Mouse (Mus musculus): ENCODE results near the gene Jmjd1c.

Jmjd1c gene

DNA sequence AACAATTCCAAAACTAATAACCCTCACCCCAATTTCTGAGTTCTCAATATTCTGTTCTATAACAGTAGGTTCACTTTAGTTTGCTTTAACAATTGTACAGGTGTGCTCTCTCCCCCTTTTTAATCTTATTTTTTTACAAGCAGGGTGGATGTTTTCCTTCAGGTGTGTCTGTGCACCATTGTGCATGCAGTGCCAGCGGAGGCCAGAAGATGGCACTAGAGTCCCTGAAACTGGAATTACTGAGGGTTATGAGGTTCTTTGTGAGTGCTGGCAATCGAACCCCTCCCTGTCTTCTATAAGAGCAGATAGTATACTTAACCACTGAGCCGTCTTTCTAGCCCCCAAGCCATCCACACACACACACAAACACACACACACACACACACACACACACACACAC is 96.4 kb downstream of the Jmjd1c start:
- no peak for DNase-seq (ENCODE audit: low spot score)

GRCm38 (mm10) chr10:67193003-67193652 is 97.2 kb downstream of the Jmjd1c start:
- DNase-seq (ENCODE audit: low spot score), result no peak

DNA sequence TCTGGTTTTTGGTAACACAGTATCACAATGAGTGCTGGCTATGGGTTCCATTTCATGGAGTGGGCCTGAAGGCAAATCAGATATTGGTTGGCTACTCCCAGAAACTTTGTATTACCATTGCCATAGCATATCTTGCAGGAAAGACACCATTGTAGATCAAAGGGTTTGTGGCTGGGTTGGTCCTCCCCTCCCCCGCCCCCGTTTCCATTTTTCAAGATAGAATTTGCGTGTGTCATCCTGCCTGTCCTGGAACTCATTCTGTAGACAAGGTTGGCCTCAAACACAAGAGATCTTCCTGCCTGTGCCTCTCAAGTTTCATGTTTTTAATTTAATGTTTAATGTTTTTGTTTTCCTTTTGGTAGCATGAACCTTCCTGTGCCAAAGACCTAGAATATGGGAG is 98.1 kb downstream of the Jmjd1c start:
- no peak for DNase-seq (ENCODE audit: low spot score)

GRCm38 (mm10) chr10:67195671-67196070 is 99.7 kb downstream of the Jmjd1c start:
- DNase-seq (ENCODE audit: low spot score), result no peak

DNA sequence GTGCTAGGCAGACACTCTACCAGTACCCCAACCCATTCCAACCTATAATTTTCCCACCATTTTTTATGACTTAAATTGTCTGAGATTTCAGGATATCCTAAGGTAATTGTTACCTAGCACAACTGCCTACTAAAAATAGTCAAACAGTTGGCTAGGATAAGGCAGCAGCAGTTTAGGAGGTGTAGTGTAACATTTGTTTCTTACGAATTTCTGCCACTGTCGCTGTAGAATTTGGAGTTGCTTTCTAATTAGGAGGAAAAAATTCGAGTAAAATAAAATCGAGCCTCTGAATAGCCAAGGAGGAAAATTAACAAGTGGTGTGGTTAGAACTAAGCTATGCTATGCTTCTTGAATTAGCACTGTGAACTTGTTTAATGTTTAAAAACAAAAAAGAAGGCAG is 101.3 kb downstream of the Jmjd1c start:
- no peak for DNase-seq (ENCODE audit: low spot score)

- no peak for DNase-seq (ENCODE audit: low spot score)
Measured at GRCm38 (mm10) chr10:67197829-67198228, 101.9 kb downstream of the Jmjd1c start.

- no peak for DNase-seq (ENCODE audit: low spot score)
Measured at GRCm38 (mm10) chr10:67201769-67202168, 105.8 kb downstream of the Jmjd1c start.

DNA sequence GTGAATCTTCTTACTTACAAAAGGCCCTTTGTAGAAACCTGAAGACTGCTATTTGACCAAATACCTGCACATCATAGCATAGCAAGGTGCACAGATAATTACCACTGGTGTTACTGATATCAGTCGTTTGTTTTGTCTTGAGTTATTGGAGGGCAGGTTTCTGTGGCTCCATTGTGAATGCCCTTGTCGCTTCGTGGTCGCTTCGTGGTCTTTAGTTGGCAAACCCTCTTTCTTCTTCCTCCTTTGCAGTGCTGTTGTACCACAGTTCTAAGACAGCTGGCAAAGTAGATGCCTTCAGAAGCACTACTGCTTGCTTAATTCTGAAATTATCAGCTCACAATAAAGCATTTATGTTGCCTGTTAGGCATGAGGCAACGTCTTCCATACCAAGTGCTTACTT is 106.5 kb downstream of the Jmjd1c start:
- no peak for DNase-seq (ENCODE audit: low spot score)

- DNase-seq (ENCODE audit: low spot score), result no peak
Measured at GRCm38 (mm10) chr10:67204652-67205407, 108.9 kb downstream of the Jmjd1c start.

DNA sequence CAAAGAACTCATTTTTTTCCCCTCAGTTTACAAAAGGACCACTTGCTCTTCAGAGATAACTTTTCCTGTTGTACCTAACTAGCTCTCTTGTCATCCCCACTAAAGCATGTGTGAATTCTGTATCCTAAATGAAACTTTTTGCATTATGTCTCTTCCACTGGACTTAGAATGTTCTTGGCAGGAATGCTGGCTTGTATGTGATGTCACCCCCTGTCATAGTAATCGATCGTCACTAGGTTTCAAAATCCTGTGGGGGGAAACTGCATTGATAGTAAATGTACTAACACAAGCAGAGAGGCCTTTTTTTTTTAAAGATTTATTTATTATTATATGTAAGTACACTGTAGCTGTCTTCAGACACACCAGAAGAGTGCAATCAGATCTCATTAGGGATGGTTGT is 112.0 kb downstream of the Jmjd1c start:
- DNase-seq (ENCODE audit: low spot score), result no peak

GRCm38 (mm10) chr10:67209916-67210675 is 114.2 kb downstream of the Jmjd1c start:
- DNase-seq (ENCODE audit: low spot score), result no peak

DNA sequence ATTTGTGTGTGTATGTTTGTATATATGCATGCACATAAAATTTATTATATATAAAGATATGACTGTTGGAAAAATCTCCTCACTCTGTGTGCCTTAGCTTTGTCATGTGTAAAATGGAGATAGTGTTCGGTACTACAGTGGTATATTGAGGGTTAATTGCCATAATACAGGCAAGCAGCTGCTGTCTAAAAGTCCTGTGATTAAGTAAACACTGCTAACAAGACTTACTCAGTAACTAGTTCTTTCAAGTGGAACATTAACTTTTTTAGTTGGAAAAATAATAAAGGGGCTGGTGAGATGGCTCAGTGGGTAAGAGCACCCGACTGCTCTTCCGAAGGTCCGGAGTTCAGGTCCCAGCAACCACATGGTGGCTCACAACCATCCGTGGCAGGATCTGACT is 116.1 kb downstream of the Jmjd1c start:
- DNase-seq (ENCODE audit: low spot score), result no peak

DNA sequence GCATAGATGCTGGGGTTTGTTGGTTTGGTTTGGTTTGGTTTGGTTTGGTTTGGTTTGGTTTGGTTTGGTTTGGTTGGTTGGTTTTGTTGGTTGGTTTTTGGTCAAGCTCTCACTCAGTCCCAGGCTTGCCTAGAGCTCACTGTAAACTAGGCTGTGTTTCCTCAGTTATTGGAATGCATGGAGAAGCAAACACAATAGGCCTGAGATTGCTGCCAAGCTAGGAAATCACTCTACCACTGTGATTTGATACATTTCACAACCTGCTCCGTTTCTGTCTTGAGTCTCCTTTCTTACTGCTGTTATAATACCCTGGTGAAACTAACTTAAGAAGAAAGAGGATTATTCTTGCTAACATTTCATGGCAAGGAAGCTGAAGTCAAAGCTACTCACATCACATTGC is 117.8 kb downstream of the Jmjd1c start:
- no peak for DNase-seq (ENCODE audit: low spot score)

DNA sequence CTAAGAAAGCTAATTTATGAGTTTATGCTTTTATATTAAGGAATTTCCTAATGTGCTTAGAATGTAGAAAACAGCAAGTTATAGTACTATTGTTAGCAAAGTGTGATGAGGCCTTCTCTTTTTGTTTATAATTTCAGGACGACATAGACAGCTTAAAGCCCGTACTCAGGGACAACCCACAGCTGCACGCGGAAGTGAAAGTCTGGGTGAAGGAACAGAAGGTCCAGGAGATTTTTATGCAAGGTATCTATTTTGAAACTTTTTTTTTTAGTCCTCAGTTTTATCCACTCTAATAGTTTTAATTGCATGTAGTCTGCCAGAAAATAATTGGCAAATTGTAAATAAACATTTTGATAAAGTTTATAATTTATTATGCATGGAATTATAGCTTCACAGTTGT is 119.2 kb downstream of the Jmjd1c start:
- DNase-seq (ENCODE audit: low spot score), result no peak

DNA sequence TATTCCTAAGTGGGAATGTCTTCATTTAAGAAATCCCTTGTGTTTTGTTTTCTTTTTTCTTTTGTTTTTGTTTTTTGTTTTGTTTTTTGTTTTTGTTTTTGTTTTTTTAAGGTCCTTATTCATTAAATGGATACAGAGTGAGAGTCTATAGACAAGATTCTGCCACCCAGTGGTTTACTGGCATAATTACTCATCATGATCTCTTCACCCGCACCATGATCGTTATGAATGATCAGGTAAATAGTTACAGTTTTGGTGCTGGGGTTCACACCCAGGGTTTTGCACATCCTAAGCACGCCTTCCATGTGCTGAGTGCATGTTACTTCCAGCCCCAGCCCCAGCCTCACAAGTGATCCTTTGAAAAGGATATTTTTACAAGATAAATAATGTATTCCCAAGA is 120.9 kb downstream of the Jmjd1c start:
- no peak for DNase-seq (ENCODE audit: low spot score)

DNA sequence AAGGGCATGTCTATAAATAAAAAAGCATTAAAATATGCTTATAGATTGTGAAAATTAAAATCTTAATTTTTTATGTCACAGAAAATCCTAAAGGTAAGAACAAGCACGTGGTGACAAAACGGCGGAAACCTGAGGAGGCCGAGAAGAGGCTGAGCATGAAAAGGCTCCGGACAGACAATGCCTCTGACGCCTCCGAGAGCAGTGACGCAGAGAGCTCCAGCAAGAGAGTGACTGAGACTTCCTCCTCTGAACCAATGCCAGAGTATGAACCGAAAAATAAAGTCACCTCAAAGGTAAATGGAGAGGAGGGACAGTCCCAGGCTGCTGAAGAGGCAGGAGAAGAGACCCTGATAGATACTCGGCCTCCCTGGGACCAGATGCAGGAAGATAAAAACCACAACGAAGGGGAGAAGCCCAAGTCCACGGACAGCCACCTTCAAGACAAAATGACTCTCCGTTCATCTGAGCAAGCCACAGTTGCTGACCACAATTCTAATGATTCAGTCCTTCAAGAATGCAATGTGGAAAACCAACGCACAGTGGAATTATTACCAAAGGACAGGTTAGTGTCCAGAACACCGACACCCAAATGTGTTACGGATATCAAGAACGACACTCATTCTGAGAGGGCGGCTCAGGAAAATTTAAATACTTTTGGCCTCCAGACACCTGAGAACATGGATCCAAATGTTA is 123.1 kb downstream of the Jmjd1c start:
- no peak for DNase-seq (ENCODE audit: low spot score)

- DNase-seq (ENCODE audit: low spot score), result no peak
Measured at GRCm38 (mm10) chr10:67220251-67220650, 124.3 kb downstream of the Jmjd1c start.

DNA sequence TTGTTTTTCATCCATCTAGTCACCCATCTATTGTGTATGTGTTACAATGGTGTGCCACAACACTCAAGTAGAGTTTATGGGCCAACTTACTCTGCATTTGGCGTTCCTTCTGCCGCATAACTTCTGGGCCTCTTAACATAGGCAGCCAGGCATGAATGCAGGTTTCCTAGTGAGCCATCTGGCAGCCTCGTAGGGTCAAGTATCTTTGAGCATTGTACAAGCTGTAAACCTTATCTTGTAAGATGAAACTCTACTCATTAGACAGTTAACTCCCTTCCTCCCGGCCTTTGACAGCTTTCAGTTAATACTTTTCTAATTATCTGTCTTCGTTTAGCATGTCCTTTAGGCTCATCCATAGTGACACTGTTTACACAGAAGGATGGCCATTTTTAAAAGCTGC is 125.4 kb downstream of the Jmjd1c start:
- no peak for DNase-seq (ENCODE audit: low spot score)

- no peak for DNase-seq (ENCODE audit: low spot score)
Measured at GRCm38 (mm10) chr10:67223942-67224341, 128.0 kb downstream of the Jmjd1c start.

DNA sequence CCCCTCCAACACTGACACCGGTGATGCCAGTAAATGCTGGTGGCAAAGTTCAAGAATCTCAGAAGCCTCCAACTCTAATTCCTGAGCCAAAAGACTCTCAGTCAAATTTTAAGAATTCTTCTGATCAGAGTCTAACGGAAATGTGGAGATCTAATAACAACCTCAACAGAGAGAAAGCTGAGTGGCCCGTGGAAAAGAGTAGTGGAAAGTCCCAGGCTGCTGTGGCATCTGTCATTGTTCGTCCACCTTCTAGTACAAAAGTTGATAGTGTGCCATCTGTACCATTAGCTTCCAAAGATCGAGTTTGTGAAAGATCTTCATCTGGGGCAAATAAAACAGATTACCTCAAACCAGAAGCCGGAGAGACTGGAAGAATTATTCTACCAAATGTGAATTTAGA is 129.6 kb downstream of the Jmjd1c start:
- DNase-seq (ENCODE audit: low spot score), result no peak

DNA sequence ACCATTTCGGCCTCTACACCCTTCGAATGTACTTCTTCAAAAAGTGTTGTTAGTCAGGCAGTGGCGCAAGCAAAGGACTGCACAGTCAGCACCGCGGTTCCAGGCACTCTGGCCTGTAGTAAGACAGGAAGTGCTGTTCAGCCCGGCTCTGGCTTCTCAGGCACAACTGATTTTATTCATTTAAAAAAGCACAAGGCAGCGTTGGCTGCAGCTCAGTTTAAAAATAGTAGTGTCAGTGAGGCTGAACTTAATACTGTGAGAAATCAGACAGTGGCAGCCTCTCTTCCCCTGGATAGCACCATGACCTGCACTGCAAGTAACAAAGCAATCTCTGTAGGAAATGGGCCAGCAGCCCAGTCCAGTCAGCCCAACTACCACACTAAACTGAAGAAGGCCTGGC is 130.2 kb downstream of the Jmjd1c start:
- peak; percentile 17 for DNase-seq (ENCODE audit: low spot score)

DNA sequence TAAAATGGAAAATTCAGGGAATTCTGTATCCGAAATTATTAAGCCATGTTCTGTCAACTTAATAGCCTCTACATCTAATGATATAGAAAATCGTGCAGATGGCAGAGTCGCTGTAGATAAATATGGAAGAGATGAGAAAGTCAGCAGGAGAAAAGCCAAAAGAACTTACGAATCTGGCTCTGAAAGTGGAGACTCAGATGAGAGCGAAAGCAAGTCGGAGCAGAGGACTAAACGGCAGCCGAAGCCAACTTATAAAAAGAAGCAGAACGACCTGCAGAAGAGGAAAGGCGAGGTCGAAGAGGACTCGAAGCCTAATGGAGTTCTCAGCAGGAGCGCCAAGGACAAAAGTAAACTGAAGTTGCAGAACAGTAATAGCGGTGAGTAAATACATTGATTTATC is 130.6 kb downstream of the Jmjd1c start:
- no peak for DNase-seq (ENCODE audit: low spot score)

GRCm38 (mm10) chr10:67230439-67230838 is 134.5 kb downstream of the Jmjd1c start:
- no peak for DNase-seq (ENCODE audit: low spot score)

All from ovary, postnatal 36 days (tissue).